Mouse (Mus musculus) C2C12 (cell line): ENCODE measurements around the gene Taco1.

ENCODE experiments used
- CEBPB ChIP-seq: IDR thresholded peaks from one replicate; pipeline ENCODE4 v1.6.1; 2011; ENCODE audit warnings: low read depth, mild to moderate bottlenecking, control low read depth, moderate library complexity
- CTCF ChIP-seq: IDR thresholded peaks from one replicate; pipeline ENCODE4 v1.5.1; 2011; ENCODE audit not compliant: control insufficient read depth, insufficient read depth, insufficient read length
- MAX ChIP-seq: IDR thresholded peaks from one replicate; pipeline ENCODE4 v1.6.1; 2011; ENCODE audit warnings: mild to moderate bottlenecking, control low read depth
- USF1 ChIP-seq: IDR thresholded peaks from one replicate; pipeline ENCODE4 v1.6.1; 2011; ENCODE audit warnings: low read depth, mild to moderate bottlenecking, control low read depth, moderate library complexity

- TF ChIP-seq MAX, result no peak
- no peak for TF ChIP-seq CTCF
- TF ChIP-seq CEBPB, result no peak
- TF ChIP-seq USF1, result no peak
Observed at GRCm38 (mm10) chr11:106053921-106054320, 11.9 kb upstream of the Taco1 start.
